Mouse (Mus musculus): Measurements from ENCODE around the gene Slc6a21. TPM values are rescaled to one million over a fixed set of nuclear protein-coding genes. Genes with fewer than 3 reads are reported as not detected.
"Not testable (repeated sequence)": the region's sequence is repeated elsewhere in the genome, so short reads cannot be mapped to it uniquely, and the experiment has no call there.

Slc6a21 gene
- total RNA-seq, 1 experiment from 2014 or later: not detected

DNA sequence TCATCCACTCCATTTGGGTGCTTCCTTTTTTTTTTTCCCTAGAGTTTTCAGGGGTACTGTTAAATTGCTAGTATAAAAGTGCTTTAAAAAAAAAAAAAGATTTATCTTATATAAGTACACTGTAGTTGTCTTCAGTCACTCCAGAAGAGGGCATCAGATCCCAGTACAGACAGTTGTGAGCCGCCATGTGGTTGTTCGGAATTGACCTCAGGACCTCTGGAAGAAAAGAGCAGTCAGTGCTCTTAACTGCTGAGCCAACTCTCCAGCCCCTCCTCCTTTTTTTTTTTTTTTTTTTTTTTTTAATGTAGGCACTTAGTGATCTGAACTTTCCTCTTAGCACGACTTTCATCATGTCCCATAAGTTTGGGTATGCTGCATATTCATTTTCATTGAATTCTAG lies 29.6 kb upstream of the Slc6a21 start:
- ATAC-seq (replicated peaks; ENCODE audit: insufficient number of reproducible peaks, low FRiP score, low TSS enrichment, poor library complexity, severe bottlenecking): no peak

DNA sequence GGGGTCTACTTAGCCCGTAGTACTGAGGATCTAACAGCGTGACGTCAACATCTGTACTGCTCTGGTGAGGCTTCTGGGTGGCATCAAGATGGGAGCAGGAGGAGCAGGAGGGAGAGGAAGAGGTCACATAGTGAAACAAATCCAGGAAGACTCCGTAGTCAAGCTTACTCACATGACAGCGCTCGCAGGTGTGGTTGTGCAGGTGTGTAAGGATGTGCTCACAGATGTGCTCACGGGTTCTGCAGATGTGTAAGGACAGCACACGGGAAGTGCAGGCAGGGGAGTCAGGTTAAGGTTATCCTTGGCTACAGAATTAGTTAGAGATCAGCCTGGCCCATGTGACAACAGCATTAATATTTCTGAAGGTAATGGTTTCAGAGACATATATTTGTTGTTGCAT lies 23.5 kb upstream of the Slc6a21 start:
- no peak for ATAC-seq (replicated peaks; ENCODE audit: insufficient number of reproducible peaks, low FRiP score, low TSS enrichment, poor library complexity, severe bottlenecking)

DNA sequence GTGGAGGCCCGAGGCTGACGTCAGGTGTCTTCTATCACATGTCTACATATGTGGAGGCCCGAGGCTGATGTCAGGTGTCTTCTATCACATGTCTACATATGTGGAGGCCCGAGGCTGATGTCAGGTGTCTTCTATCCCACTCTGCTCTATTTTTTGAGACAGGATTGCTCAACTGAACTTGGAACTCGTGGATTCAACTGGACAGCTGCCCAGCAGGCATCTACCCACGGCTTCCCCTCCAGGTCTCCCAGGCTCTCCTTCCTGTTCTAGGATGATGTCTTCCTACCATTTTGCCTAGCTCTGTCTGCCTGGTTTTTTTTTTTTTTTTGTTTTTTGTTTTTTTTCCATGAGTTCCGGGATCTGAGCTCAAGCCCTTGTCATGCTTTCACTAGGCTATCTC lies 21.5 kb upstream of the Slc6a21 start:
- not testable (repeated sequence) for ATAC-seq (replicated peaks; ENCODE audit: insufficient number of reproducible peaks, low FRiP score, low TSS enrichment, poor library complexity, severe bottlenecking)

DNA sequence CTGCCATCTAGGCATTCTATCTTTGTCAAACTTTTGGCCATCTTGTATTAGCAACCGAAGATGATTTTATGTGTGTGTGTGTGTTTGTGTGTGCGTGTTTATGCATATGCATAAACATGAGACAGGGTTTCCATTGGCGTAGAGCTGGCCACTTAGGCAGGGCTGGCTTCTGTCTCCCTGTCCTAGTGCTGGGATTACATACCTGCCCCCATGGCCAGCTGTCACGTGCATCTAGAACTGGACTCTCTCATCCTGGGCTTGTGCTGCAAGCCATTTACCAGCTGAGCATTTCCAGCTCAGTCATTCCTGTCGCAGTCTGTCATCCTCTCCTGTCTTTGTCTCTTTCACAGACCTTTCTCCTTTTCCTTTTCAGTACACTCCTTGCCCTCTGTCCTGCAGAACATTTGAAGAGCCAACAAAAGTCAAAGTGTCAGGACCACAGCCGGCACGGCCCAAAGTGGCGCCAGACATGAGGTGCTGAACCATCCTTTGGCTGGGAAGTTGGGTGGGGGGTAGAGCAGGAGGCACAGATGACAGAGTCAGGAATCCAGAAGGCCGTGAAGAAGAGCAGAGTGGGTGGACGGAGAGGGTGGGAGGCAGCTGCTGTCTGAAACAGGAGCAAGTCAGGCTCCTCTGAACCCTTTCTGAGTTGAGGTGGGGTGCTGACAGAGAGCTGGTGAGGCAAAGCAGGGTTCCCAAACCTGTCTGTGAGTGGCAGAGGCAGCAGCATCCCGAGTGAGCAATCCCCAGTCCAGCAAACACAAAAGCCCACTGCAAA lies 20.1 kb upstream of the Slc6a21 start:
- ATAC-seq (replicated peaks; ENCODE audit: insufficient number of reproducible peaks, low FRiP score, low TSS enrichment, poor library complexity, severe bottlenecking): no peak

DNA sequence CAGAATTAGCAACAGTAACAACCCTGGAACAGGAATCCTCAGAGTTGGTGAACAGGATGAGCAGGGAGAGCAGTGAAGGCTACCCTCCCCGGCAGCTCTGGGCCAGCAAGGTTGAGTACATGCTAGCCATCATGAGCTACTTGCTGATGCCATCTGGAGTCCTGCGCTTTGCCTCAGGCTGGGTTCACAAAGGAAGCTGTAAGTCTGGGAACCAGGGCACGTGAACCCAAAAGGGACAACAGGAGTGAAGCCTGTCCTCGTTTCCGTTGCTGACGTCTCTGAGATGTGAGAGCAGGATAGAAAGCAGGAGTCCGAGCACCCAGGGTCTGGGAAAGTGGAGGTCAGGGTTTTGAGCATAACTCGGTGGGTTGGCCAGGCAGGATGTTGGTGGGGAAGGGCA lies 18.0 kb upstream of the Slc6a21 start:
- ATAC-seq (replicated peaks; ENCODE audit: insufficient number of reproducible peaks, low FRiP score, low TSS enrichment, poor library complexity, severe bottlenecking): no peak

DNA sequence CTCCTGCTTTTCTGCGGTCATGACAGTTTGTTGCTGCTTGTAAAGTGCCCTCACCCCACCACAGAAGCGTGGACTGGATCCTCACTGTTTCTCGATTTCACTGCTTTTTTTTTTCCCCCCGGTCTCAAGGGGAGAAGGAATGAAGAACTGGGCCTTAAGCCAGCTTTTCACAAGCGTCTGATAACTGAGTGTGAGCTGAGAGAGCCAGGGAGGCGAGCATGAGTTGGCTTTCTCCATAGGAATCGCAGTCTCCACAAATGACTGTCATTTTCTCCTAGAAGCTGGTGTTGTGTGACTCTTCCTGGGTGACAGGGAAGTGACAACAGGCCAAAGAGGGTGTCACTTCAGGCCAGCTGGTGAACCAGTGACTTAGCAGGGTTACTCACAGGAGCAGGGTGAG lies 15.0 kb upstream of the Slc6a21 start:
- ATAC-seq (replicated peaks; ENCODE audit: insufficient number of reproducible peaks, low FRiP score, low TSS enrichment, poor library complexity, severe bottlenecking): no peak

DNA sequence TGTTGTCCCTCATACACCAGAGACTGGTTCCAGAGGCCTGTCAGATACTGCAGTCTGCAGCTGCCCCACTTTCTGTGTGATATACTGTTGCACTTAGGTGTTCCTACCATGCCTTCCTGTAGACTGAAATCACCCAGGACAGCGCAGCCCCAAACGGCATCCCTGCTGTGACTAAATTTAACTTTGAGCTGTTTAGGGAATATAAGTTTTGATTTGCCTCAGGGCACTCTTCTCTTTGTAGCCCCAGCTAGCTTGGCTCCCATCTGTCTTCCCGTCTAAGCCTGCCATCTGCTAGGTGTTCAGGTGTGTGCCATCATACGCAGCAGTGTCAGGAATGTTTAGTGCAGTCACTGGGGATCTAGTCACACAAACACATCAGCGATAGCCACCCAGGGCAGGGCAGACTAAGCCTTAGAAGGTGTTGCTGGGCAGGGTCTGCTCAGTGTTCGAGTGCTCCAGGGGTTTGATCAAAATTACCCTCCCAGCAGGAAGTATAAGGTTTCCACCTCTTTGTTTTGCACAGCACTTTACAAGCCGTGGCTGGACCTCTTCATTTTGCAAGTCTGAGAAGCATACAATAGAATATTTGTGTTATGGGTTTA lies 14.2 kb upstream of the Slc6a21 start:
- ATAC-seq (replicated peaks; ENCODE audit: insufficient number of reproducible peaks, low FRiP score, low TSS enrichment, poor library complexity, severe bottlenecking): no peak

DNA sequence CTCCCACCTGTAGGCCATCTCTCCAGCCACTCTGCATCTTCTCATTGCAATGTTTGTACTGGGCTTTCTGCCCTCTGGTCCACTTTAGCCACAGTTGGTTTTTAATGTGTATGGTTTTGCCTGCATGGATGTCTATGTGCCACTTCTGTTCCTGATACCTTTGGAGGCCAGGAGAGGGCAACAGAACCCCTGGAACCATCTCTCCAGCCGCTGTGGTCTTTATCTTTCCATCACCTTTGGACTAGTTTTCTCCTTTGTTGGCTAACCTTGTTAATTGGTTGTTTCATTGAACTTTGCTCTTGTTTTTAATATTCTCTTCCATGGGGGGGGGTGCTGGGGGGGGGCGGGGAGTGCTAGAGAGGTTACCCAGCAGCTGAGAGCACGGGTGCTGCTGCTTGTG lies 13.0 kb upstream of the Slc6a21 start:
- ATAC-seq (replicated peaks; ENCODE audit: insufficient number of reproducible peaks, low FRiP score, low TSS enrichment, poor library complexity, severe bottlenecking): no peak

DNA sequence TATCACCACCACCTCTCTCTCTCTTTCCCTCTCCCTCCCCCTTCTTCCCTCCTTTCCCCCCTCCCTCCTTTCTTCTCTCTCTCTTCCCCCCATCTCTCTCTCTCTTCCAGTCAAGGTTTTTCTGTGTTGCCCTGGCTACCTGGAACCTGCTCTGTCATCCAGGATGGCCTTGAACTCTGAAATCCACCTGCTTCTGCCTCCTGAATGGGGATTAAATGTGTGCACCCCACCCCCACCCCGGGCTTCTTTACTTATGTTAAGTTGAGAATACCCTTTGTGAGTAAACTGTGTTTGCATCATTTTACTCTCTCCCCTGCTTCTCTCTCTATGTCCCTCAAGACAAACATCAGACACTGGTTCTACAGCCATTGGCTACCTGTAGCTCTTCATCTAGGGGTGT lies 11.8 kb upstream of the Slc6a21 start:
- ATAC-seq (replicated peaks; ENCODE audit: insufficient number of reproducible peaks, low FRiP score, low TSS enrichment, poor library complexity, severe bottlenecking): no peak

DNA sequence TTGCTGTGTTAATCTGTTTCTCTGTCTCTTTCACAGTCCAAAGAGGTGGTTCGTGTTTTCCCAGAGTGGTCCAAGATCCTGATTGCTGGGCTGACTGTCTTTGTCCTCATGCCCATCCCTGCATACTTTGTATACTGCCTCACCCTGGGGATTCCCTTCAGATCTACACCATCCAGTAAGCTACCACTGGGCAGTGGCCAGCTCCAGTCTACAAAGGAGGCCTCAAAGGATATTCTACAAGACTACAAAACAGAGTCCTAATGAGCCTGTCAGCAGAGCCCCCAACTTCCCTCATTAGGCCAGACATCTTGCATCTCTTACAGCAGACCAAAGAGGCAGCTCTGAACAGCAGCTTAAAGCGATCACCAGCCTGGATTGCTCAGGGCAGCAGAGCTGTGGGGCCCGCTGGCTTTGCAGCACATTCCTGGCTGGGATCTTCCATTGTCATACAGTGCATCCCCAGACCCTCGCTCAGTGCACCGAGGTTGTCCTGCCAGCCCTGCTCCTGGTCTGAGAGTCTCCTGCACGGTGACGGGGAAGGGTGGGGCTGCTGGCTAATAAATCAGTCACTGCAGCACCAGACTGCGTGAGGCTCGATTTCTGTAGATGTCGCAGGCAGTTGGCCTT lies 4.4 kb upstream of the Slc6a21 start:
- no peak for ATAC-seq (replicated peaks; ENCODE audit: insufficient number of reproducible peaks, low FRiP score, low TSS enrichment, poor library complexity, severe bottlenecking)

DNA sequence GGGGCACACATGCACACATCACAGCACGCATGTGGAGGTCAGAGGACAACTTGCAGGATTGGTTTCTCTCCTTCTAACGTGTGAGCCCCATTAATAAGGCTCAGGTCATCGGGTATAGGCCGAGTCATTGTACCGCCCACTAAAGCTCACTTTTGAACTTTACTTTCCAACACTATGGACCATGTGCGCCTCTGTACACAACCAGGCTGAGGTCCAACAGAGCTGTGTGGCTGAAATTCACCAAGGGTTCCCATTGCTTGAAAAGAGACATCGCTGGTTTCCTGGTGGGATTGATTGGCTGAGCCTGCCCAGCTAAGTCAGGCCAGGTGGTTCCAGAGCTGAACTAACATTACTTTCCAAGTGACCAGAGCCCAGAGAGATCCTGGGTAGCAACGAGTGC lies 3.6 kb upstream of the Slc6a21 start:
- no peak for ATAC-seq (replicated peaks; ENCODE audit: insufficient number of reproducible peaks, low FRiP score, low TSS enrichment, poor library complexity, severe bottlenecking)

DNA sequence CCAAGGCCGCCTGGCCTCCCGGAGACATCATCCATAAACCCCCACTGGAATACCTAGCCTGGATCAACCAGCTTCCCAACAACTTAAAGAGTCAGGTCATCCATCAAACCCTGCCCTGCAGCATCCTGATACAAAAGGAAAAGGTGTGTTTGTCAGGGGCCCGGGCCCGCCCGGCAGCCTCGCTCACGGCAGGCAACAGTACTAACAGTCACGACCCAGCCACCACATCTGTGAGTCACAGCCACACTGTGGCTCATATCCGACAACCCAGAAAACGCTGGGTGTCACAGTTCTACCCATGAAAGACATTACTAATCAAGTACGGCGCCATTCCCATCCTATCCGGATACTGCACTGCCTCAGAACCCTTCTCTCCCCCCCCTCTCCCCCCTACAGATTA lies 9.2 kb downstream of the Slc6a21 start:
- no peak for ATAC-seq (replicated peaks; ENCODE audit: insufficient number of reproducible peaks, low FRiP score, low TSS enrichment, poor library complexity, severe bottlenecking)

DNA sequence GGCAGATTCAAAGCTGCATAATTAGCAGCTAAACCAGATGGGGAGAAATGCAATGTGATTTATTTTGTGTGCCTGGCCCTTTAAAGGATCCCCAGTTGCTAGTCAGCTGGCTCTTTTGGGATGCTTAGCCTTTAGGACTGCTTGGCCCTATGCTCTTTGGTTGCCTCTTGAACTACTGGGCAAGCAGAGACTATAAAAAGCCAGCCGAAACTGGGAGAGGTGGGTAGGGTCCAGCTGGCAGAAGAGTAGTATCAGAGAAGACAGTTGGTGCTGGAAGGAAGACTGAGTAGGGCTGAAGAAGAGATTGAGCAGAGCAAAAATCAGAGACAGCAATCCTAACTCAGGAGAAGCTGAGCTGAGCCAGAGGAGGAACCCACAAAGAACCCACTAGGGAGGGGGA lies 19.3 kb downstream of the Slc6a21 start:
- ATAC-seq (replicated peaks; ENCODE audit: insufficient number of reproducible peaks, low FRiP score, low TSS enrichment, poor library complexity, severe bottlenecking): no peak

DNA sequence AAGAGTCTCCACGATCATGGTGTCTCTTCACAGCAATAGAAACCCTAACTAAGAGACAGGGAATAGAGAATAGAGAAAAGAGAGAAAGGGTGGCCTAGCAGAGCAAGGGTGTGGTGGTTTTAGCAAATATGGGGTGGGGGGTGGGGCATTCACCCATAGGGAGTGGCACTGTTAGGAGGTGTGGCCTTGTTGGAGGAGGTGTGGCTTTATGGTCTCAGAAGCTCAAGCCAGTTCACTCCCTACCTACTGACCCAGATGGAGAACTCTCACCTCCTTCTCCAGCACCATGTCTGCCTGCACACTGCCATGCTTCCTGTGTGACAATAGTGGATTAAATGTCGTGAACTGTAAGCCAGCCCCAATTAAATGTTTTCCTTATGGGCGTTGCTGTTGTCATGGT lies 20.2 kb downstream of the Slc6a21 start:
- no peak for ATAC-seq (replicated peaks; ENCODE audit: insufficient number of reproducible peaks, low FRiP score, low TSS enrichment, poor library complexity, severe bottlenecking)

DNA sequence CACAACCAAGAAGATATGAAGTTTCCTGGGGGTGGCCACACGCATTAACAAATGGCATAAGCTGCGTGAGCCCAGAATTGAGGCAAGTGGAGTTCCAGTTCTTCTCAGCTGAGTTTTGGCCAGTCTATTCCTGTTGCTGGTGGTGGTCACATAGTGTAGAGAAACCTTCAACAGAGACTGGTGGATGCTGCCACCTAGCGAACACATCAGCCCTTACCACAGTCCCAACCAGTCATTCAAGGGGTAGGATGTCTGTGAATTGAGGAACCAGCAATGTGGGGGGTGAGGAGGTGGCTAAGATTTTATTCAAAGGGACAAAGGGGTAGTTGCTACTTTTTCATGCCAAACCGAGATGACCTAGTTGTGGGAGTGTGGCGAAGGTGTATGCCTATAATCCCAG lies 22.4 kb downstream of the Slc6a21 start:
- peak; percentile 93 for ATAC-seq (replicated peaks; ENCODE audit: insufficient number of reproducible peaks, low FRiP score, low TSS enrichment, poor library complexity, severe bottlenecking)

DNA sequence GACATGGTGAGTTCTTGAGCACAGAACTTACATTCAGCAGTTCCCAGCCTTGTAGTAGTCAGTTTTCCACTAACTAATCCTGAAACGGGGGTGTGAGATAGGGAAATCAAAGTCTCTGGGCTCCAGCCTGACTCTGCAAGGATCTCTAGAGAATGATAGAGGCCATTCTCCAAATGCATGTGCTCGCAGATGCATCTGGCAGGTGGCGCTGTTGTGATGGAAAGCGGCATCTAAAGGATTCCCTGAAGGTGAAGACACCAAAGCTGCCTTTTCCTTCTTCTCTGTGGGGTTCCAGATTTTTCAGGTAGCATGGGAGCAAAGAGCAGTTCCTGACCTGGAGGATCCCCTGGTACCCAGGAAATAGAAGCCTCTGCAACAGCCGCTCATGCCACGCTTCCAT lies 23.0 kb downstream of the Slc6a21 start:
- ATAC-seq (replicated peaks; ENCODE audit: insufficient number of reproducible peaks, low FRiP score, low TSS enrichment, poor library complexity, severe bottlenecking): no peak

DNA sequence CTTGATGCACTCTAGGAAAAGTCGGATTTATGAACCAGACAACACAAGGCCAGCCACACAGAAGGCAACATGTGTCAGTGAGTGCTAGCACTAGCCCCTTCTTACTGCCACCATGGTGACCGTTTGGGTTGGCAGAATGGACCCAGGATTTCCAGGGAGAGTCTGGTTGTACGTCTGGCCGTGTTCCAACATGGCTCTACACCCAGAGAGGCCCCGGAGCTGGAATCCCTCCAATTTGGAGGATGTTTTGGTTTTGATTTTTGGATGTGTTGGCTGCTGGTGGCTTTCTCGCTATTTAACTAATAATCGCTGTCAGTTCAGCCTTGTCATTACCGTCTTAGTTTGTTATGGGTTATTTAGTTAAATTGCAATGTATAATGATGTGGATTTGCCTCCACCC lies 25.3 kb downstream of the Slc6a21 start:
- no peak for ATAC-seq (replicated peaks; ENCODE audit: insufficient number of reproducible peaks, low FRiP score, low TSS enrichment, poor library complexity, severe bottlenecking)

DNA sequence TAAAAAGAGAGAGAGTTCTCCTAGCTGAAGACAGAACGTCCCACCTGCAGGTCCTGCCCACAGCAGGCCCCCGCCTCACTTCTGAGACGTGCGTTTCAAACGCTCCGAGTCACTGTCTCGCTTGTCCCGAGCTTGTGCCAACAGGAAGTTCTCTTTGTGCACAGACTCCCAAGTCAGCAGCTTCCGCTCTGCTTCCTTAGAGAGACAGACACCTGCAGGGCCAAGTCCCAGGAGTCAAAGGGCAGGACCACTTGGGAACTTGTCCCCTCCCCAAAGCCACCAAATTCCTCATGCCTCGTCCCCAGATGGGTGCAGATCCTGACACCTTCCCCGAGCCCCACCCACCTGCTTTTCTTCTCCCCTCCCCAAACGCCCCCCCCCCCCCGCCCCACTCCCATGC lies 27.6 kb downstream of the Slc6a21 start:
- no peak for ATAC-seq (replicated peaks; ENCODE audit: insufficient number of reproducible peaks, low FRiP score, low TSS enrichment, poor library complexity, severe bottlenecking)

DNA sequence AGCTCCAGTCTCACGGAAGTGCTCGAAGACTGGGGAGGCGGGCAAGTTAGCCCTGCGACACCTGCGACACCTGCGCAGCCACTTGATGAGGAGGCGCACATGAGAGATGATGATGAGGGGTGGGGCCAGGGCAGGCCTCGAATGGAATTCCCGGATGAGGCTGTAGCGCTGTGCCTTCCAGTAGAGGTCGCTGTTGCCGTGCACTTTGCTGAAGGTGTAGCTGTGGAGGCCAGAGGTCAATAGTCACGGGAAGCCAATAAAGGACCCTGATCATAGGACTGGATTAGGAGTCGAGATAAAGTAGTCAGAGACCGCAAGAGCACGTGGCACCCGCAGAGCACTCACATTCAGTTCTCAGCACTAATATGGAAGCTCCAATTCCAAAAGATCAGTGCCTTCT lies 28.0 kb downstream of the Slc6a21 start:
- ATAC-seq (replicated peaks; ENCODE audit: insufficient number of reproducible peaks, low FRiP score, low TSS enrichment, poor library complexity, severe bottlenecking): peak; percentile 41

DNA sequence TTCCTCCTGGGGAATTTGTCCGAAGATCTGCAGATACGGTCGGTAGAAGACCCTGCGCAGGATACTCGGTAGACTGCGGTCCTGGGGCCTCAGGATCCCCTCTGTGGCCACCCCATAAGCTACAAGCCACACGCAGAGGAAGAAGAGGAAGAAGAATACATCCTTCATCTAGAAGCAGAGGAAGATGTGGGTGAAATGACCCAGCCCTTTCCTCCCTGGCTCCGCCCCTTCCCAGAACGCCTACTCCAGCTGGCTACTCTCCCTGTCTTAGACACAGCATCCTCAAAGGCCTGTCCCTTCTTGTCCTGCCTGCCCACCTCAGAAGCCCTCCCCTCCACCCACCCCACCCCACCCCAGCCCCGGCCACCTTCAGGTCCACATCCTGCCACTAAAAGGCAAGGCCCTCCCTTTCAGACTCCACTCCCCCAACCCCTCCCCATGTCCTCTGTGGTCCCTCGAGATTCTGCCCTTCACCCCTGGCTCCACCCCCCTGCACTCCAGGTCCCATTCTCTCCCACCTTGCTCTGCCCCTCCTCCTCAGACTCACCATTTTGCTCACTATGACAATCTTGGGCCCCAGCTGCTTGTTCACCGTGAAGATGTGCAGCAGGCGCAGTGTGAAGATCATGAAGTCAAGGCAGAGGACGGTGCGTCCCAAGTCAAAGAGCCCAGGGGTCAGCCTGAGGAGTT lies 31.4 kb downstream of the Slc6a21 start:
- 0 out of 2 replicates have a peak, but pooled peaks have one; percentile 30 for ATAC-seq (replicated peaks; ENCODE audit: insufficient number of reproducible peaks, low FRiP score, low TSS enrichment, poor library complexity, severe bottlenecking)

All from monocyte, adult 5-6 weeks (primary cell).